Mouse (Mus musculus): Measurements from ENCODE around the gene Hspa4.
"Not testable (repeated sequence)": the region's sequence is repeated elsewhere in the genome, so short reads cannot be mapped to it uniquely, and the experiment has no call there.

Hspa4 gene

DNA sequence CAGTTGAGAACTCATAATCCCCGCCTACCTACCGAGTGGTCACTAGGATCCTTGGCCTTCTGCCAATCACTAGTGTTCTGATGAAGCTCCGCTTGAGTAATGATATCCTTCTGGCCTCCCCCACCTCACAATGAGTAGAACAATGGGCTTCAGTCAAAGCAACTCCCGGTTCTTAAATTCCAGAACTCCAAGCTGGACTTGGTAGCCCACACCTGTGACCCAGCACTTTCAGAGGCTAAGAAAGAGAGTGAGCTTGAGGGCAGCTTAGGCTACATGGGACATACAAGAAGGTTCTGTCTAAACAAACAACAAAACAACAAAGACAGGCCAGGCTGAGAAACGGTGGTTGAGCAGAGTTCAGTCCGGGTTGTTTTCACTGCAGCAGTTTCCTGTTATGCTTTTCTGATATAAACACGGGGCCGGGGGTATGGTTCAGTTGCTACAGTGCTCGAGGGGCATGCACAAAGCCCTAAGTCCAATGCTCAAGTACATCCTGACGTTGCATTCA, 7.4 kb upstream of the Hspa4 start:
- no peak for DNase-seq (ENCODE audit: low spot score)

DNA sequence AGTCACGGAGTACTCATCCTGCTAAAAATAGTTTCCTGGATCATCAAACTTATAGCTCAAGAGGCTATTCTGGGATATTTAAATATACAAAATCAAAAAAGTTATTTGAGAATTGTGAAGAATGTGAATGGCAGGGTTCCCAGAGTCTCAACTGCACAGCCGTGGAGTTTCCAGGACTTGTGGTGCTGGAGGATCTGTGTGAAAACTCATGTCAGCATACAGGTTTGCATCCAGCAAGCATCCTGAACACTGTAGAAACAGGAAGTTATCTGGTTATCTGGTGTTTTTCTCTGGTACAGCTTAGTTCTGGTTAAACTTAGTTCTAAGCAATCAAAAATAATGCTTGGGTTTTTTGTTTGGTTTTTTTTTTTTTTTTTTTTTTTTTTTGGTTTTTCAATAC, 6.7 kb upstream of the Hspa4 start:
- no peak for DNase-seq (ENCODE audit: low spot score)

DNA sequence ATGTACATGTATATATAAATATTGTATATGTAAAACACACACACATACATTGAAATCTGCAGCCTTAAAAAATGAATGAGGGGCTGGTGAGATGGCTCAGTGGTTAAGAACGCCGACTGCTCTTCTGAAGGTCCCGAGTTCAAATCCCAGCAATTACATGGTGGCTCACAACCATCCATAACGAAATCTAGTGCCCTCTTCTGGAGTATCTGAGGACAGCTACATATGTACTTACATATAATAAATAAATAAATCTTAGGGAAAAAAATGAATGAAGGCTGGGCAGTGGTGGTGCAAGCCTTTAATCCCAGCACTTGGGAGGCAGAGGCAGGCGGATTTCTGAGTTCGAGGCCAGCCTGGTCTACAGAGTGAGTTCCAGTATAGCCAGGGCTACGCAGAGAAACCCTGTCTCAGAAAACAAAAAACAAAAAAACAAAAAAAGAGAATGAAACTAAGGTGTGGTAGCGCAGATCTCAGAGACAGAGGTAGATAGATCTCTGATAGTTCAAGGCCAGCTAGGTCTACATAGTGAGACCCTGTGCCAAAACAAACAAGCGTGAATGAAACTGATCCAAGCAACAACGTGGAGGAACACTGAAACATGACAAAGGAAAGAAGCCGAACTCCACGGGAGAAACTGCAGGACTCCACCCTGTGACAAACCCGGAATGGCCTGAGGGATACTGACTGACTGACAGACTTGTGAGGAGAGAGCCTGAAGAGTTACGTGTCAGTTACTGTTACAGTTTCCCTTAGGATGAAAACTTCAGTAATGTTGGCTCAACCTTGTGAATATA, 4.0 kb upstream of the Hspa4 start:
- no peak for DNase-seq (ENCODE audit: low spot score)

DNA sequence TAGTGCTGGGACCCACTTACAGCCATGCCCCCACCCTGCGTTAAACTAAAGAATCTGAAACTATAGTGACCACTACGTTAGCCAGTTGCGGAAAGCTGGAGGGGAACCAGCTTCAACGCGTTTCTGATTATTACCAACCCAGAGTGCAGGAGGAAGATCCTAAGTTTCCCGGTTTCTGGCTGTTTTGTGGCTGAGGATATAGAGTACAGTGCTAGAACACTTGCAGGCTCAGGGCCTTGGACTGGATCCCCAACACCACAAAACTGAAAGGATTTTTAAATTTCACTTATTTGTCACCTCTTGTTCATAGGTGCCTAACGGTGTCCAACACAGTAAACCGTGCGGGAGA, 884 bp upstream of the Hspa4 start:
- no peak for DNase-seq (ENCODE audit: low spot score)

DNA sequence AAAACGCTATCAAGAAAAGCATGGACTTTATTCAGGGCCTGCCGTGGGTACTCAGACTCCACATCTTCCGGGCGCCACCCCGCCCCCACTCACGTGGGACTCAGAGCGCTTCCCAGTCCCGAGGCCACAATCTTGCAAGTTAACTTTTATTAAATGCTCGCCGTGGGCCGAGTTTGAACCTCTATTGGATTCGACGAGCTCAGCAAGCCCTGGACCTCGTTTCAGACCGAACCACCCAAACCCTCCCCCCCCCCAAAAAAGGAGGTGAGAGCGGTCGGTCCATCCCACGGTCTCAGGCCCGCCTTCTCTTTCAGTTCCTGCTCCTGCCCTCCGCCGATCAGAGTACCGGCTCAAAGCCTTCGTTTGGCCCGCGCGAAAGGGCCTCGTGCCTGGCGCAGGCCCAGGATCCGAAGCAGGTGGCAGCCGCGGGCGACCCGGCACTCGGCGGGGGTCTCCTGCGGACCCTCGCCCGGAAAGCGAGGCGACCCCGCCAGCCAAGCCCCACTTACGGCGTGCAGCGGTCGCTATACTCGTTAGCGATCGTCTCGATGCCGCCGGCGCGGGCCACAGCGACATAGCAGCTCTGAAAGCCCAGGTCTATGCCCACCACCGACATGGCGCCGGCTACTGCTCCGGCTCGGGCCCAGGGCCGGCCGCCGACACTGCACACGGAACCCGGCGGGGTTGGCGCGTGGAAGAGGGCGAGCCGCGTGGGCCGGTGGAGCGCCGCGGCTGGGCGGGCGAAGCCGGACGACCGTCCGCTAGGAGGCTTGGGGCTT, 517 bp downstream of the Hspa4 start:
- peak; percentile 60 for DNase-seq (ENCODE audit: low spot score)

DNA sequence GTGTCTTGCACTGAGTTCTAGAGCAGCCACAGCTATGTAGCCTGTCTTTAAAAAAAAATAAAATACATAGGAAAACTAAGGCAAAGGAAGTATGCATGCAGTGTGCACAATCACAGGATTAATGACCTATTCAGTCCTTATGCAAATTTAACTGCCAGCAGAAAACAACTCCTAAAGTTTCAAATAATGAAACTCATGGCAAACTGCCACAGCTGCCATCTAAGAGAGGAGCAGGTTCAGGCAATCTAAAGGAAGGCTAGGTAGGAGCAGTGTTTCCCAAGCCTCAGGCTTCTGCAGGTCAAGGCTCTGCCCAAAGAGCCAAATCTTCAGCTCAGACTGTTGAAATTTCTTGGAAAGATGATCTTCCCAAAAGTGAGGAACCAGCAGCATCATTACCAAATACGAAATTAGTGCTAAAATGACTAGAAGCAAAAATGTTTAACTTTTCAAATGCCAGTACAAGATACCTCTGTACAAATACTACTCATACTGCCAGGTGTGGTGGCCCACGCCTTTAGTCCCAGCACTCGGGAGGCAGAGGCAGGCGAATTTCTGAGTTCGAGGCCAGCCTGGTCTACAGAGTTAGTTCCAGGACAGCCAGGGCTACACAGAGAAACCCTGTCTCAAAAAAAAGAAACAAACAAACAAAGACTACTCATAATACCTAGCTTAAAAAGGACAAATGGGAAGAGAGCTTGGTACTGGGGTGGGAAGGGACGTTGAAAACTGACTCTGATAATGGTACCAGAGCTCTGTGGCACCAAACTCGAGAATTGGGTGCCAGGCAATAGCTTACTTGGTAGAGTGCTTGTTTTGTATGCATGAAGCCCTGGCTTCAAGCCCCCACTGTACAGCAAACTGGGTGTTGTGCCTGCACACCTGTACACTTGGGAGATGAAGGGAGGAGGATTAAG, 2.1 kb downstream of the Hspa4 start:
- no peak for DNase-seq (ENCODE audit: low spot score)

DNA sequence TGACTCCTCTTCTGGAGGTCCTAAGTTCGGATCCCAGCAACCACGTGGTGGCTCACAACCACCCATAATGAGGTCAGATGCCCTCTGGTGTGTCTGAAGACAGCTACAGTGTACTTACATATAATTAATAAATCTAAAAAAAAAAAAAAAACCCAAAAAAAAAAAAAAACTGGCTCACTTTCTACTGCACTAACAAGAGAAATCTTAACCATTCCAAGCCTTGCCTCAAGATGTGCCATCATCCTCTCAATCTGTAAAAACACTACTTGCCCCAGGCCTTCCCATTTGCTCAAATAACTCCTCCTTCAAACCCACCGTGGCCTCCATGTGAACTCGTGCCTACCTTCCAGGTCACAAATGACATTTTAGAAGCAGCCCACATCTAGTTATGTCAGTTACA, 3.4 kb downstream of the Hspa4 start:
- no peak for DNase-seq (ENCODE audit: low spot score)

DNA sequence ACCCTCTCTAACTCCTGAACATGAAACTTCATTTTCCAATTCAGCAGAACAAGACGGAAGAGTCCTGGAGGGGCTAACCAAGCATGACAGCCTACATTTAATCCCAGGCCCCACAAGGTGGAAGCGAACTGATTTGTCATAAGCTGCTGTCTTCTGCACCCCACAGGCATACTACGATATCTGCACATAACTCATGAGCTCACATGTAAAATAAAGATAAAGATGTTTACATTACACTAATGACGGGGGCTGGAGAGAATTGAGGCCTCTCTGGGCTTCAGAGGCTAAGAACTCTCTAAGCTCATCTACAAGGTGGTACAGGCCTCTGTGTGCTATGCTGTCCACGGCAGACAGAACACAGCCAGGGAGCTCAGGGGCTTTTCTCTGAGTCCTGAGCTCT, 5.8 kb downstream of the Hspa4 start:
- DNase-seq (ENCODE audit: low spot score), result no peak

DNA sequence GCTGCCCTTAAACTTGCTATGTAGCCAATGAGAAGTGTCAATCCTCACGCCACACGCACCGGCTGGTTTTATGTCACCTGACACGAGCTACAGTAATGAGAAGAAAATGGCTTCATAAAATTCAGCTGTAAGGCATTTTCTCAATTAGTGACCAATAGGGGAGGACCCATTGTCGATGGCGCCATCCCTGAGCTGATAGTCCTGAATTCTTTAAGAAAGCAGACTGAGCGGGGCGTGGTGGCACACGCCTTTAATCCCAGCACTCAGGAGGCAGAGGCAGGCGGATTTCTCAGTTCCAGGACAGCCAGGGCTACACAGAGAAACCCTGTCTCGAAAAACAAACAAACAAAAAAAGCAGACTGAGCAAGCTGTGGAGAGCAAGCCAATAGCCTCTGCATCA, 9.4 kb downstream of the Hspa4 start:
- no peak for DNase-seq (ENCODE audit: low spot score)

DNA sequence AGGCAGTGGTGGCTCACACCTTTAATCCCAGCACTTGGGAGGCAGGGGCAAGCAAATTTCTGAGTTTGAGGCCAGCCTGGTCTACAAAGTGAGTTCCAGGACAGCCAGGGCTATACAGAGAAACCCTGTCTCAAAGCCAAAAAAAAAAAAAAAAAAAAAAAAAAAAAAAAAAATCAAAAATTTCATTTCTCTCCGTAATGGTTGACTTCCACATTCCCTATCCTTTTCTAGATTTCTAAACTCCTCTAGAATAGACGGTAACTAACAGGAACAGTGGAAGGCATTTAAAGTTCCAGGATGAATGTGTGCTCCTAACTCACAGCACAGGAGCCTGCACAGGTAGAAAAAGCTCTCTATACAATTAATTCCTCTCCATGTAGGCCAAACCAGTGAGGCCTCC, 10.1 kb downstream of the Hspa4 start:
- DNase-seq (ENCODE audit: low spot score), result not testable (repeated sequence)

DNA sequence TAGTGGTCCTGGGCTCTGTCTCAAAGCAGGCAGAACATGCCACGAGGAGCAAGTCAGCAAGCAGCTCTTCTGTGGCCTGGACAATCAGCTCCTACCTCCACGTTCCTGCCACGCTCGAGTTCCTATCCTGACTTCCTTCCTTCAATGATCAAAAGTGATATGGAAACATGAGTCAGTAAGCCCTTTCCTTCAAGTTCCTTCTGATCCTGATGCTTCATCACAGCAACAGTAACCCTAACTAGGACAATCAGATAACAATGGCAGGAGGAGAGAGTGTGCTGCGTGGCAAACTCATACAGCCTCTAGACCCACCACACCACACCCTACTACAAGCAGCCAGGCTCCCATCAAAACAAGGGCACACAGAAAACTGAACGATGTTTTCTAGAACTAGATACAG, 14.4 kb downstream of the Hspa4 start:
- no peak for DNase-seq (ENCODE audit: low spot score)

DNA sequence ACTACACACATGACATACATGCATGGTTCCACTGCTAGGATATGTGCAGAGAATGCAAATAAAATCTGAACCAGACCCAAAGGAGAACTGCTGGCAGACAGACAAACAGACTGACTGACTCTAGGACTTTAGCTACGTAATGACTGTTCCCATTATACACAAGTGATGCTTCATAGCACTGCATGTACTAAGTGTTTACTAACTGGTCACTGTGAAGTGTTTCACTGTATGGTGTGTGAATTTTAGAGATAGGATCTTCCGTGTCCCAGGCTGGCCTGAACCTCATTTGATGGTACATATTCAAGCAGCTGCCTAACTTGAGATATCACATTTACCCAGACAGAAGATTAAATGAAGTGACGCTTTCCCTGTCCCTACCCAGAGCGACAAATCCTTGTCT, 21.8 kb downstream of the Hspa4 start:
- DNase-seq (ENCODE audit: low spot score), result no peak

DNA sequence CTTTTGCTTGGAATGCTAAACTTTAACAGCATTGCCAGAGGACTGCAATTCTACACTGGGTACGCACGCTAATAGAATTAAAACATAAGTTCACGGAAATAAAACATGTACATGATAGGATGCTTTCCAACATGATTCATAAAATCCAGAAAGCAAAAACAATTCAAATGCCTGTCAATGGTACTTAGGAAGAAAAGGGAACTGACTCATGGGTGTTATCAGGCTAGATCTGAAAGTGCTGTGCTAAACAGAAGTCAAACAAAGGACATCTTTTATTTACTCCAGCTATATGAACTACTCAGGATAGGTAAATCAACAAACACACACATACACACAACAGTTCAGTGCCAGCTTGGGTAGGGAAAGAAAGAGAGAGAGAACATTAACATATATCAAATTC, 24.9 kb downstream of the Hspa4 start:
- no peak for DNase-seq (ENCODE audit: low spot score)

DNA sequence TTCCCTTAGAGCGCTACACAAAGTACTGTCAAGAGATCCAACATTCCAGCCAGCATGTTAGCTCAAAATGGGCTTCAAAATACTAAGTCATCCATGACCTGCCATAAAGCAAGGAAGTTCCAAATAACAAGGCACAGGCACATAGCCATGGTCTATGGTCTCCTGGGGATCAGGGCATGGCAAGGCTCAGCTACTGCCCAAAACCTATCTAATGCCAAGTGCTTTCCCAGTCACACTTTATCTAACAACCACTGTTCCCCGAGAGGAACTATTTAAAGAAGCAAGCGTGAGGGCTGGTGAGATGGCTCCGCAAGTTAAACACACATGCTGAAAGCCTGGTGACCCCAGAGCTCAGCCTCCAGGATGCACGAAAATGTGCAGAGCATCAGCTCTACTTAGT, 26.9 kb downstream of the Hspa4 start:
- DNase-seq (ENCODE audit: low spot score), result no peak

DNA sequence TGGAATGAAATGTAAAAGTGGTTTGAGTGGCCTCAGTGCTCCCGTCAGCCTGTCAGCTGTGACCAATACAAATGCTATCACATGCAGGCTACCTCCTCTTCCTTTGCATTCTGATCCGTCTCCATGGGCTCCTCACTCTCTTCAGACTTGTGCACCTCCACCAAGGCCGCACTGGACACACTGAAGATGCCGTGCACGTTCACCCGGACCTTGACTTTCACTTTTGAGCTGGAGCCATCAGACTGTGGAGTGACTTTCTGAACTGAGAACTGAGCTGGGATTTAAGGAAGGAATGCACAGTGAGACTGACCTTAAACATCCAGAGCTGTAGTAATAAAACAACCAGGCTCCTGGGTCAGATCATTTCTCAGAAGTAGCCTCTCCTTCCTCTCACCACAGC, 30.7 kb downstream of the Hspa4 start:
- DNase-seq (ENCODE audit: low spot score), result no peak

DNA sequence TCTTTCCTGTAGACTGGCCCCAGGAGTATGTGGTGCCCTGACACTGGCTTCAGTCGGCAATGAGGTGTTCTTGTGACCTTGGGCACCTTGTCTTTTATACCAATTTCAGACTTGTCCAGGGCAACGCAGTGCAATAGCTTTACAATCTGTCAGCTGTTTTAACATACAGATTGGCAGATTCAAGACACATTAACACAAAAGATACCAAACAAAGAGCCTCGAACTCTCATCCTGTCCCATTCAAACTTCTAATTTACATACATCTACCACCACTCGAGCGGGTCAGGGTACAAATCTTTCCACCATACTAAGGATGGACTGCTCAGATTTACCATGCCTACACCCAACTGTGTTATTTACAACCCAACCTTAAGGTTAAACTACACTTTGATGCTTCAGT, 39.7 kb downstream of the Hspa4 start:
- DNase-seq (ENCODE audit: low spot score), result no peak

DNA sequence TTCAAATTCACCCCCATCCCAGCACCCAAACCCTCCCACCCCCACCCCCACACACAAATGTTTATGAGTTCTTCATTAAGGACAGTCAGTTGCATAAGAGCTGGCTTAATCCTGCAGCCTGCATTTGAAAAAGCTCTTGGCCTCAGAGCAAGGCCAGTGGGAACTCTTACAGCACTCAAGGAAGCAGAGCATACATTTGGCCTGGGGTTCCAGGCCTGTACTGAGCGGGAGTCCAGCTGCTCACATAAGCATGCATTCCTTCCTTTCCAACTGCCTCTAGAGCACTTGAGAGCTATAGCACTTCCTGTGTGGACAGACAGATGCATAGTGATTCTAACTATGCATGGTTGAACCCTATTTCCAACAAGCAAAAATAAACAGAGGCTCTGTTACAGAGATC, 40.2 kb downstream of the Hspa4 start:
- no peak for DNase-seq (ENCODE audit: low spot score)

DNA sequence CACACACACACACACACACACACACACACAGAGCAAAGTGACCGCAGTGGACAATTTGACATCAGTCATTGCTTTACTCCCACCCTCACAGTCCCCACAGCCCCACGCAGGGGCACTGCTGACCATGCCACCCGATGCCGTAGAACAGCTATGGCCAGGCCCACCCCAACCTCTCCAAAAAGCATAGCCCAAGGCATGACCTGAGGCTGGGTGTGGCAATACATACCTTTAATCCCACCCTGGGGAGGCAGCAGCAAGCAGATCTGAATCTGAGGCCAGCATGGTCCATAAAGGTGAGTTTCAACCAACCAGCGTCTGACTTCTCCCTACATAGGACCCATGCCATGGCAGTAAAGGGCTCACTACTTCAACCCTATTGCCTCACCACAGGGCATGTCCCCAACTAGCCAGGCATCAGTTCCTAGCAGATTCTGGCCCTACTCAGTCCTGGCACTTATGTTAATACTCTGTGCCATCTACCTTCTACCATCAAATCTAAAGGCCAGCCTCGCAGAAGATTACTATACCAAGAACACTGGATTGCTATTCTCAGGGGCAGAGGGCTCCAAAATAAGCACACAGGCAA, 41.1 kb downstream of the Hspa4 start:
- DNase-seq (ENCODE audit: low spot score), result no peak

DNA sequence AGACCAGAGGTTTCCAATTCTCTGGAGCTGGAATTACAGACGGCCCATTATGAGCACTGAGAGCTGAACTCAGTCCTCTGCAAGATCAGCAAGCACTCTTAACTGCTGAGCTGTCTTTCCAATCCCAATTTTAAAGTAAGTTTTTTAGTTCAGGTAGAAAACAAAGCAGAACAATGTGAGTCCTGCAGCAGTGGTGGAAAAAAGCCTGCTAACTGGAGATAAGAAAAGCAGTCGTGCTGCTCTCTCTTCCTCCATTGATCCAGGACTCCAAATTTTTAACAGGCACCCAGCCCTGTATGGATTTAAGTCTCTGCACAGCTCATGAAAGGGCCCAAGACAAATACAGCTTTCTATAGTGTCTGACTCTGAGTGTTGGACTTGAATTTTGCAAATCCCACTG, 43.3 kb downstream of the Hspa4 start:
- no peak for DNase-seq (ENCODE audit: low spot score)

DNA sequence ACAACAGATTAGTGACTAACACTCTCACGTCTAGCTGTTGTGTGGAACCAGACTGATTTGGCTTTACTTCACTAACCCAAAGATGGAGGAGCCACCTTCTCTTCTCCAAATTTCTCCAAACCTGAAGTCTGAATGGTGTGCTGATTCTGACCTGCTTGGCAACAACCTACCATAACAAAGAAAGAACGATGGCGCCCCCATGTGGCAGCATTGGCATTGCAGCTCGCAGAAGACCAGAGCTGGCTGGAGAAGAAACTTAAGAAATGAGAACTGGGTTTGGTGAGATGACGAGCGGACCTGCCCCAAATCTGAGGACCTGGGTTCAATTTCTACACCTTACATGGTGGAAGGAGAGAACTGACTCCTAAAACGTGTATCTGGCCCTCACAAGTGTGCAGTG, 45.3 kb downstream of the Hspa4 start:
- peak; percentile 40 for DNase-seq (ENCODE audit: low spot score)

DNA sequence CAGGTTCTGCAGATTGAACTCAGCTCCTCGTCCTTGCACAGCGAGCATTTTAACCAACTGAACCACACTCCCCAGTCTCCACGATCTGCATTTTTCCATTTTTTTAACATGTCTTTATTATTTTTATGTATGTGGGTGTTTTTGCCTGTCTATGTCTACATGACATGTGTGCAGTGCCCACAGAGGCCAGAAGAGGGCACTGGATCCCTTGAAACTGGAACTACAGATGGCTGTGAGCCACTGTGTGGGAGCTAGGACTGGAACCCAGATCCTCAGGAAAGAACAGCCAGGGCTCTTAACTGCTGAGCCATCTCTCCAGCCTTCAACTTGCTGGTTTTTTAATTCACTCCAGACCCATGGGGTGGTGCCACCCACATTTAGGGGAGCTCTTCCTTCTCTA, 45.8 kb downstream of the Hspa4 start:
- DNase-seq (ENCODE audit: low spot score), result peak; percentile 14

All from spleen, adult 12 weeks (tissue).